18 mouse cellular contexts compared by ENCODE assay signal in genomic region chr1:135532383-135532782, GRCm38 (mm10).
DNase-seq lines count a peak whose midpoint lies in the region; ATAC-seq lines count a peak whose summit lies in the region.
"Had no signal": no experiment of that assay in that cellular context is flagged by ENCODE, and none has a peak within 500 bp of the region (broad histone marks: within the 10 kb centered on the region; RNA-seq: fewer than 3 reads in every experiment).

No protein-coding gene starts in this region.

- no peak overlapping the region for H3K9ac ChIP-seq in forebrain, embryonic 14.5 days (ENCODE audit: low read length)
- H3K9ac ChIP-seq in hindbrain, embryonic 12.5 days, result no peak overlapping the region
- H3K9ac ChIP-seq in limb, embryonic 11.5 days (ENCODE audit: low read length), result no peak overlapping the region
- H3K9ac ChIP-seq: embryonic facial prominence, embryonic 15.5 days; hindbrain, embryonic 13.5 days; intestine, embryonic 15.5 days had no signal

- DNase-seq in forebrain, embryonic 14.5 days (ENCODE audit: low spot score), result no peak
- DNase-seq in forebrain, embryonic 10.5 days (ENCODE audit: extremely low spot score, low spot score), result no peak
- DNase-seq in hindbrain, embryonic 10.5 days (ENCODE audit: low spot score), result no peak
- DNase-seq in limb, embryonic 11.5 days (ENCODE audit: low spot score), result no peak
- no peak for DNase-seq in limb, embryonic 10.5 days (ENCODE audit: low spot score)
- DNase-seq: adrenal gland, adult 8-10 months; cerebellum, adult 18-20 months; cerebellum, adult 9-11 months; cerebellum, postnatal 36 days; gastrocnemius, postnatal 14 days; heart, postnatal 14 days; kidney, adult 18-20 months had no signal

- H3K4me1 ChIP-seq in forebrain, embryonic 14.5 days (ENCODE audit: control insufficient read depth, insufficient read depth, low read length), result no peaks in the 10 kb centered on the region
- H3K4me1 ChIP-seq in forebrain, embryonic 10.5 days, result peaks cover 44% of the 10 kb centered on the region
- H3K4me1 ChIP-seq in hindbrain, embryonic 12.5 days, result peaks cover 5% of the 10 kb centered on the region; the same call in 1 of the 2 replicates
- peaks cover 39% of the 10 kb centered on the region for H3K4me1 ChIP-seq in hindbrain, embryonic 10.5 days (replicated peaks)
- H3K4me1 ChIP-seq in limb, embryonic 11.5 days (ENCODE audit: control insufficient read depth, insufficient read depth, low read length), result no peaks in the 10 kb centered on the region
- H3K4me1 ChIP-seq in limb, embryonic 10.5 days, result peaks cover 8% of the 10 kb centered on the region; the same call in 1 of the 2 replicates

- no peak overlapping the region for H3K4me3 ChIP-seq in forebrain, embryonic 14.5 days (ENCODE audit: low read depth, low read length)
- H3K4me3 ChIP-seq in forebrain, embryonic 10.5 days, result no peak overlapping the region
- H3K4me3 ChIP-seq in hindbrain, embryonic 12.5 days, result no peak overlapping the region
- H3K4me3 ChIP-seq in hindbrain, embryonic 10.5 days, result no peak overlapping the region
- H3K4me3 ChIP-seq in limb, embryonic 11.5 days (ENCODE audit: low read depth, low read length), result no peak overlapping the region
- H3K4me3 ChIP-seq in limb, embryonic 10.5 days, result no peak overlapping the region
- H3K4me3 ChIP-seq: embryonic facial prominence, embryonic 15.5 days; erythroblast, embryonic 14.5 days; hindbrain, embryonic 13.5 days; intestine, embryonic 15.5 days had no signal

- H3K9me3 ChIP-seq in forebrain, embryonic 14.5 days (replicated peaks; ENCODE audit: control insufficient read depth, low read length), result no peaks in the 10 kb centered on the region
- H3K9me3 ChIP-seq in forebrain, embryonic 10.5 days, result no peaks in the 10 kb centered on the region
- no peaks in the 10 kb centered on the region for H3K9me3 ChIP-seq in hindbrain, embryonic 12.5 days (replicated peaks)
- H3K9me3 ChIP-seq in hindbrain, embryonic 10.5 days, result no peaks in the 10 kb centered on the region
- no peaks in the 10 kb centered on the region for H3K9me3 ChIP-seq in limb, embryonic 11.5 days (ENCODE audit: control insufficient read depth, low read length)
- no peaks in the 10 kb centered on the region for H3K9me3 ChIP-seq in limb, embryonic 10.5 days (replicated peaks)
- H3K9me3 ChIP-seq: embryonic facial prominence, embryonic 15.5 days; hindbrain, embryonic 13.5 days; intestine, embryonic 15.5 days had no signal

- no peak overlapping the region for H3K27ac ChIP-seq in forebrain, embryonic 14.5 days (ENCODE audit: low read depth, low read length)
- no peak overlapping the region for H3K27ac ChIP-seq in forebrain, embryonic 10.5 days
- no peak overlapping the region for H3K27ac ChIP-seq in hindbrain, embryonic 12.5 days
- H3K27ac ChIP-seq in hindbrain, embryonic 10.5 days, result no peak overlapping the region; the same call in 1 of the 2 replicates
- no peak overlapping the region for H3K27ac ChIP-seq in limb, embryonic 11.5 days (replicated peaks; ENCODE audit: low read depth, low read length)
- no peak overlapping the region for H3K27ac ChIP-seq in limb, embryonic 10.5 days
- H3K27ac ChIP-seq: embryonic facial prominence, embryonic 15.5 days; hindbrain, embryonic 13.5 days had no signal

- WGBS in forebrain, embryonic 14.5 days, result 93% methylated on average over 23 of the region's 23 CpGs
- 95% methylated on average over 23 of the region's 23 CpGs for WGBS in forebrain, embryonic 10.5 days
- 90% methylated on average over 23 of the region's 23 CpGs for WGBS in hindbrain, embryonic 12.5 days
- 88% methylated on average over 23 of the region's 23 CpGs for WGBS in hindbrain, embryonic 10.5 days
- WGBS in limb, embryonic 11.5 days, result 94% methylated on average over 23 of the region's 23 CpGs
- 94% methylated on average over 23 of the region's 23 CpGs for WGBS in limb, embryonic 10.5 days

- ATAC-seq in forebrain, embryonic 14.5 days, result 0 out of 2 replicates have a peak, but pooled peaks have one; percentile 4
- peak; percentile 21; the same call in 1 of the 2 replicates for ATAC-seq in hindbrain, embryonic 12.5 days (ENCODE audit: low FRiP score)
- 0 out of 2 replicates have a peak, but pooled peaks have one; percentile 51 for ATAC-seq in limb, embryonic 11.5 days (ENCODE audit: insufficient number of reproducible peaks, low FRiP score, low TSS enrichment, low read depth)
- ATAC-seq: forebrain, embryonic 16.5 days; intestine, embryonic 15.5 days had no signal

- H3K27me3 ChIP-seq in forebrain, embryonic 14.5 days (replicated peaks; ENCODE audit: control insufficient read depth, insufficient read depth, low read length), result no peaks in the 10 kb centered on the region
- H3K27me3 ChIP-seq in forebrain, embryonic 10.5 days (ENCODE audit: poor library complexity, severe bottlenecking), result no peaks in the 10 kb centered on the region
- no peaks in the 10 kb centered on the region for H3K27me3 ChIP-seq in hindbrain, embryonic 12.5 days
- no peaks in the 10 kb centered on the region for H3K27me3 ChIP-seq in hindbrain, embryonic 10.5 days (ENCODE audit: insufficient read depth, poor library complexity, severe bottlenecking)
- no peaks in the 10 kb centered on the region for H3K27me3 ChIP-seq in limb, embryonic 11.5 days (ENCODE audit: control insufficient read depth, insufficient read depth, low read length)
- no peaks in the 10 kb centered on the region for H3K27me3 ChIP-seq in limb, embryonic 10.5 days (ENCODE audit: low read depth, poor library complexity, severe bottlenecking)
- H3K27me3 ChIP-seq: embryonic facial prominence, embryonic 15.5 days; hindbrain, embryonic 13.5 days; intestine, embryonic 15.5 days had no signal

- H3K4me2 ChIP-seq in forebrain, embryonic 14.5 days (ENCODE audit: low read length), result no peak overlapping the region
- H3K4me2 ChIP-seq in hindbrain, embryonic 12.5 days (replicated peaks), result no peak overlapping the region
- H3K4me2 ChIP-seq in limb, embryonic 11.5 days (ENCODE audit: low read depth, severe bottlenecking), result no peak overlapping the region
- H3K4me2 ChIP-seq: embryonic facial prominence, embryonic 15.5 days; hindbrain, embryonic 13.5 days; intestine, embryonic 15.5 days had no signal

- H3K36me3 ChIP-seq in forebrain, embryonic 14.5 days (ENCODE audit: control insufficient read depth, insufficient read depth, low read length), result peaks cover 46% of the 10 kb centered on the region
- H3K36me3 ChIP-seq in forebrain, embryonic 10.5 days (replicated peaks), result peaks cover 70% of the 10 kb centered on the region
- peaks cover 44% of the 10 kb centered on the region for H3K36me3 ChIP-seq in hindbrain, embryonic 12.5 days
- peaks cover 58% of the 10 kb centered on the region for H3K36me3 ChIP-seq in hindbrain, embryonic 10.5 days
- no peaks in the 10 kb centered on the region for H3K36me3 ChIP-seq in limb, embryonic 11.5 days (ENCODE audit: control insufficient read depth, insufficient read depth, low read length)
- peaks cover 80% of the 10 kb centered on the region for H3K36me3 ChIP-seq in limb, embryonic 10.5 days
- H3K36me3 ChIP-seq: embryonic facial prominence, embryonic 15.5 days had no signal
